Comparison of ENCODE assay signal across 31 mouse cellular contexts in the genomic region with DNA sequence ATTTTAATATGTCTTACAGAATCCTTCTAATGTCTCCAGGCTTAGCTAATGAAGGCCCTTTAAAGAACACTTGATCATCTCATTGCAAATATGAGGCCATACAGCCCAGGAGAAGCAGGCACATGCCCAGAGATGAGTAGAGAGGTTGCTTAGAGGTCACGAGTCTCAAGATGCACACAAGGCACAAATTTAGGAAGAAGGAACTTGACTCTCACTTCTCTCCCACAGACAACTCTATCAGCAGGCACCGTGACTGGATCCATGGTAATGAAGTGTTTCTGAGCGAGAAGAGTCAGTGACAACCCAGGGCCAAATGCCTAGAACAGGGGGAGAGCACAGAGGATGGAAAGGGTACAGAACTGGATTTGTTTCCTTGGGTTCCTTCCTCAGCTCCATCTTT.
"Had no signal": no experiment of that assay in that cellular context is flagged by ENCODE, and none has a peak within 500 bp of the region (broad histone marks: within the 10 kb centered on the region; RNA-seq: fewer than 3 reads in every experiment).

No protein-coding gene starts in this region.

- H3K9me3 ChIP-seq: limb, embryonic 12.5 days; limb, embryonic 13.5 days; limb, embryonic 15.5 days; liver, embryonic 12.5 days; liver, embryonic 13.5 days; liver, embryonic 15.5 days; lung, embryonic 15.5 days; midbrain, embryonic 10.5 days; midbrain, embryonic 12.5 days; midbrain, embryonic 13.5 days; midbrain, embryonic 15.5 days had no signal

- ATAC-seq: liver, embryonic 12.5 days; liver, postnatal 0 days; lung, postnatal 0 days; midbrain, embryonic 13.5 days; midbrain, embryonic 15.5 days; midbrain, embryonic 16.5 days had no signal

- H3K4me3 ChIP-seq: left cerebral cortex, adult 2 months; limb, embryonic 12.5 days; limb, embryonic 13.5 days; limb, embryonic 15.5 days; liver, embryonic 12.5 days; liver, embryonic 13.5 days; liver, embryonic 15.5 days; lung, embryonic 15.5 days; megakaryocyte, embryonic 14.5 days; midbrain, embryonic 10.5 days; midbrain, embryonic 12.5 days; midbrain, embryonic 13.5 days; midbrain, embryonic 15.5 days; myocyte had no signal

- H3K27ac ChIP-seq: left cerebral cortex, adult 2 months; limb, embryonic 12.5 days; limb, embryonic 13.5 days; limb, embryonic 15.5 days; liver, embryonic 12.5 days; liver, embryonic 13.5 days; liver, embryonic 14.5 days; liver, embryonic 15.5 days; lung, embryonic 15.5 days; macrophage; midbrain, embryonic 10.5 days; midbrain, embryonic 12.5 days; midbrain, embryonic 13.5 days; midbrain, embryonic 15.5 days had no signal

- H3K4me1 ChIP-seq: liver, embryonic 12.5 days; liver, embryonic 13.5 days; liver, embryonic 15.5 days; lung, embryonic 15.5 days; megakaryocyte, embryonic 14.5 days had no signal

- DNase-seq: left cerebral cortex, postnatal 4 days; liver; liver, embryonic 13.5 days; liver, postnatal 0 days; lung, adult 18-20 months; lung, adult 2 months; lung, embryonic 14.5 days; lung, postnatal 10 days; lung, postnatal 14 days; lung, postnatal 36 days; lung, postnatal 4 days; midbrain, embryonic 14.5 days had no signal

- H3K4me2 ChIP-seq: limb, embryonic 12.5 days; limb, embryonic 13.5 days; limb, embryonic 15.5 days; liver, embryonic 11.5 days; liver, embryonic 12.5 days; liver, embryonic 13.5 days; liver, embryonic 15.5 days; lung, embryonic 14.5 days; lung, embryonic 15.5 days; midbrain, embryonic 11.5 days; midbrain, embryonic 12.5 days; midbrain, embryonic 13.5 days; midbrain, embryonic 15.5 days had no signal

- H3K36me3 ChIP-seq: limb, embryonic 12.5 days; limb, embryonic 13.5 days; limb, embryonic 15.5 days; liver, embryonic 12.5 days; liver, embryonic 13.5 days; liver, embryonic 15.5 days; lung, embryonic 15.5 days; midbrain, embryonic 10.5 days; midbrain, embryonic 12.5 days; midbrain, embryonic 13.5 days; midbrain, embryonic 15.5 days had no signal

- H3K9ac ChIP-seq: limb, embryonic 12.5 days; limb, embryonic 13.5 days; limb, embryonic 15.5 days; liver, embryonic 12.5 days; liver, embryonic 13.5 days; liver, embryonic 14.5 days; liver, embryonic 15.5 days; liver, postnatal 0 days; lung, embryonic 14.5 days; lung, embryonic 15.5 days; midbrain, embryonic 12.5 days; midbrain, embryonic 13.5 days; midbrain, embryonic 15.5 days had no signal

- H3K27me3 ChIP-seq: limb, embryonic 12.5 days; limb, embryonic 13.5 days; limb, embryonic 15.5 days; liver, embryonic 12.5 days; liver, embryonic 13.5 days; liver, embryonic 15.5 days; lung, embryonic 15.5 days; megakaryocyte, embryonic 14.5 days; midbrain, embryonic 12.5 days; midbrain, embryonic 15.5 days had no signal
